Mouse (Mus musculus) adrenal gland, adult 8-10 months (tissue): ENCODE results near the gene Adamts7. TPM values are rescaled to one million over a fixed set of nuclear protein-coding genes. Genes with fewer than 3 reads are reported as not detected.

Experiments
- DNase-seq: peaks from one replicate; pipeline ENCODE4 v3.0.0; 2022
- total RNA-seq, 4 experiments: library from RNA; stranded (reverse); gene quantifications; 2 replicates each; pipeline ENCODE4 v1.2.4; 2022

Adamts7 gene
- total RNA-seq, 4 experiments from 2014 or later, result 4.9 to 6.2 (median 5.7) TPM

GRCm38 (mm10) chr9:90236817-90237216 is 73.9 kb downstream of the Adamts7 start:
- no peak for DNase-seq

- DNase-seq, result no peak
These were observed 74.6 kb downstream of the Adamts7 start for GRCm38 (mm10) chr9:90237232-90238062.

- DNase-seq, result no peak
These were observed 77.7 kb downstream of the Adamts7 start for GRCm38 (mm10) chr9:90240560-90240959.

GRCm38 (mm10) chr9:90241041-90241440 is 78.2 kb downstream of the Adamts7 start:
- DNase-seq, result no peak

- DNase-seq, result no peak
These were observed 78.7 kb downstream of the Adamts7 start for GRCm38 (mm10) chr9:90241618-90242017.

GRCm38 (mm10) chr9:90242291-90242690 is 79.4 kb downstream of the Adamts7 start:
- no peak for DNase-seq

GRCm38 (mm10) chr9:90242855-90243254 is 80.0 kb downstream of the Adamts7 start:
- no peak for DNase-seq

GRCm38 (mm10) chr9:90244301-90245151 is 81.7 kb downstream of the Adamts7 start:
- no peak for DNase-seq

- DNase-seq, result no peak
These were observed 82.3 kb downstream of the Adamts7 start for GRCm38 (mm10) chr9:90245206-90245605.

- DNase-seq, result no peak
These were observed 82.9 kb downstream of the Adamts7 start for GRCm38 (mm10) chr9:90245781-90246180.

- DNase-seq, result no peak
These were observed 84.4 kb downstream of the Adamts7 start for GRCm38 (mm10) chr9:90247316-90247715.

GRCm38 (mm10) chr9:90248326-90248725 is 85.5 kb downstream of the Adamts7 start:
- no peak for DNase-seq

GRCm38 (mm10) chr9:90249036-90249435 is 86.2 kb downstream of the Adamts7 start:
- no peak for DNase-seq

GRCm38 (mm10) chr9:90250141-90250775 is 87.4 kb downstream of the Adamts7 start:
- no peak for DNase-seq

GRCm38 (mm10) chr9:90250964-90251750 is 88.3 kb downstream of the Adamts7 start:
- DNase-seq, result no peak

- DNase-seq, result no peak
These were observed 90.3 kb downstream of the Adamts7 start for GRCm38 (mm10) chr9:90253181-90253580.

GRCm38 (mm10) chr9:90255844-90256405 is 93.1 kb downstream of the Adamts7 start:
- no peak for DNase-seq

- no peak for DNase-seq
These were observed 94.4 kb downstream of the Adamts7 start for GRCm38 (mm10) chr9:90257220-90257619.
